Mouse (Mus musculus) spleen, postnatal 10 days (tissue): ENCODE measurements around the gene Coq8a.

ENCODE experiments used
- DNase-seq, 2 experiments: peaks; one replicate each; pipeline ENCODE4 v3.0.0; 2021 to 2022; ENCODE audit warnings: low spot score in 2 of 2

The Coq8a gene

GRCm38 (mm10) chr1:180175635-180176034 is 23.8 kb downstream of the Coq8a start:
- no peak for DNase-seq

GRCm38 (mm10) chr1:180175167-180175566 is 24.2 kb downstream of the Coq8a start:
- DNase-seq, result no peak

DNA sequence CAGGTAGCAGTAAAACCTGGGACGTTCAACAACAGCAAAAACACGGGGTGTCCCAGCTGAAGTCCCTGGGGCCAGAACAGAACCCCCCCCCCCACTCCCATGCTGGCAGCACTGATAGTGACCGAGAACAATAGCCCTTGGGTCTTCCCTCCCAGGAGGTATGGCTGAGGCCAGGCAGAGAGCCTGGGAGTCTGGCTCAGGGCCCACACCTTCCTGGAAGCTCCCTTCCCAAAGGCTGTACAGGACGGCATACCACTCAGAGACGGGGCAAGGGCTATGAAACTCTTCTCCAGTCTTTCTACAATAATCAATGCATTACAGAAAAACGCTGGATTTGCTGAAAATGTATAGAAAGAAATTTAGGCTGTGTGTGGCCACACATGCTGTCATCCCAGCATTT is 24.7 kb downstream of the Coq8a start:
- no peak for DNase-seq

DNA sequence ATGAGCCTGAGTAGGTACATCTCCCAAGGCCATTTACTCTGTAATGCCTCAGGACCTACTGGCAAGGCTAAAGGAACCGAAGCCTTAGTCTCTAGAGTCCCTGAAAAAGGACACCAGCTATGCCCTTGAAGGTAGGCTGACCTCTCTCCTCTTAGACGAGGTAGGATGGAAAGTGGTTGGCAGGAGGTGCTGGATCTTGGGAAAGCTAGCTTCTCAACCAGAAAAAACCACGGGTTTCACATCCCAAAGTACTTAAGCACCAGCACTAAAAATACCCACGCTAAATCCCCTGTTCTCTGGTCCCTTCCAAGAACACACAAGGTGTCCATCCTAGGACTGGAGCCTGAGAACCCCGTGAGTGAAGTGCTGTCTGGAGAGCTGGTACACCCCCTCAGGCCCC is 26.4 kb downstream of the Coq8a start:
- DNase-seq, result no peak

GRCm38 (mm10) chr1:180172600-180172999 is 26.8 kb downstream of the Coq8a start:
- no peak for DNase-seq

DNA sequence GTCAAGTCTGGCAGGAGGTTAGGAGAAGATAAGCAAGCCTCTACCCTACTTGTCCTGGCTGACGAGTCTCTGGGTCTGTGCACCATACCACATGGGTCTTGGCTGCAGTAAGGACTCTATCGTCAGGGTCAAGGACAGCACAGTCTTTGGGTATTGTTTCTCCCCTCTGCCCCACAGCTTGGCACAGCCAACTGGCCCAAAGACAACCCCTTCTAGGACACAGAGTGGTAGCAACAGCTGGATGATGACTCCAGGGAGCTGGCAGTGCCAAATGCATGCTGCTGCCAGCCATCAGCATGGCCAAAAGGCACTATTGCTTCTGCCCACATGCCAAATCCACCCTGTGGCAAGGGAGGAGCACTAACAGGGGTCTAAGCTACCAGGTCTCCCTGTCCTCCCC is 27.5 kb downstream of the Coq8a start:
- no peak for DNase-seq

DNA sequence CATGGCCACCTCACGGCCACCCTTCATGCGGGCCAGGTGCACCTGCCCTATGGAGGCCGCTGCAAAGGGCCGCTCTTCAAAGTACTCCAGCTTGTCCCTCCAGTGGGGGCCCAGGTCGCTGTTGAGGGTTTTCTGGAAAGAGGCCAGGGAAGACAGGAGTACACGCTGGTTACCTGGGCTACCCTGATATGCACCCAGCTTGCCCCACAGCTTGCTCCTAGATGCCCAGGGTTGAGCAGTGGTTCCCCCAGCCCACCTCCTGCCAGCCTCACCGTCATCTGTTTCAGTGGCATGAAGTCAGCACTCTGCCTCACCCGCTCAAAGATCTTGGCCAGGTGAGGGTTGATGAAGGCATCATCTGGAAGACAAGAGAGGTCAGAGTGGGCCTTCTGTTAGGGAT is 29.3 kb downstream of the Coq8a start:
- no peak for DNase-seq

DNA sequence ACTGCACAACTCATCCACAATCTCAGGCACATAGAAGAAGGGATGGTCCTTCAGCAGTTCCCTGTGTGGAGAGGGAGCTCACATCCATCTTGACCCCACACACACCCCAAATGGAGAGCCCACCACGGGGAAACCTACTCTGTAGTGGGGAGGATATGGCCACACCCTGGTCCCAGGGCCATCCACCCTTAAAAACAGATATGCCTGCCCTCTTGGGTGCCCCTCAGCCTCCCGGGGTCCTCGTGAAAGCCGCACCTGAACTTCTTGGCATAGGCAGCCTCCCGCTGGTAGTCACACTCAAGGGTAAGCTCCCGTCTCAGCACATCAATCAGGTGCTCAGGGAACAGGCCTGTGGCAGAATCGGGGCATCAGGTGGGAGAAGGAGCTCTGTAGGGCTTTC is 30.2 kb downstream of the Coq8a start:
- no peak for DNase-seq

DNA sequence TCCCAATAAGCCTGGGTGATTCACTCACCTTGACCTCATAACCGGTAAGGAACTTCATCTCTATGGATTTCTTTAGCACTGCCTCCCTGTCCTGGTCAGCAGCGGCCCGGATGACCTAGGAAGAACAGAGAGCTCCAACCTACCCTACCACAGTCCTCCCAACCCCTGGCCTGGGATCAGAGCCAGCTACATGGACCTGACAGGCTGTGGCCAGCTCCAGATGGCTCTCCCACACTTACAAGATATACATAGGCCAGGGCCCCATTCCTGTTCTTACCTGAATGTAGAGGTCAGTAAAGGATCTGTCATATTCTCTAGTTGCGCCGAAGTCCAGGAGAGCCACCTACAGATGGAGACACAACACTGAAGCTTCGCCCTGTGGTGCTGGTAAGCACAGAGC is 31.1 kb downstream of the Coq8a start:
- DNase-seq, result no peak

DNA sequence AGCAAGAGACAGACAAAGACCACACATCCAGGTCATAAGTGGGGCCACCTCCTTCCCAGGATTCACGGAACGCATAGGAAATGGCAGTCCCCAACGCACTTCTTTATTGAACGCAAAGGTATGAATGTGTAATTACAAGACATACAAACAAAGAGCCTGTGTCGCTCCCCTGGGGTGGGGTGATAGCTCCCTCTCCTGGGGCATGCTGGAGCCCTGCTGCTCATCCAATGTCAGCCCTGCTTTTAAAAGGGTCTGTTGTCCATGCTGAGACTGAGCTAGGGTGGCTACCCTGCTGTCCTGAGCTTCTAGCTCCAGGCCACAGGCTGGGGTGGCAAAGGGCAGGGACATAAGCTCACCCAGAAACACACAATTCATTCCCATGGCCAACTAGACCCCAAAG is 32.9 kb downstream of the Coq8a start:
- DNase-seq, result no peak

- DNase-seq, result no peak
These were observed 36.4 kb downstream of the Coq8a start for GRCm38 (mm10) chr1:180162986-180163385.

DNA sequence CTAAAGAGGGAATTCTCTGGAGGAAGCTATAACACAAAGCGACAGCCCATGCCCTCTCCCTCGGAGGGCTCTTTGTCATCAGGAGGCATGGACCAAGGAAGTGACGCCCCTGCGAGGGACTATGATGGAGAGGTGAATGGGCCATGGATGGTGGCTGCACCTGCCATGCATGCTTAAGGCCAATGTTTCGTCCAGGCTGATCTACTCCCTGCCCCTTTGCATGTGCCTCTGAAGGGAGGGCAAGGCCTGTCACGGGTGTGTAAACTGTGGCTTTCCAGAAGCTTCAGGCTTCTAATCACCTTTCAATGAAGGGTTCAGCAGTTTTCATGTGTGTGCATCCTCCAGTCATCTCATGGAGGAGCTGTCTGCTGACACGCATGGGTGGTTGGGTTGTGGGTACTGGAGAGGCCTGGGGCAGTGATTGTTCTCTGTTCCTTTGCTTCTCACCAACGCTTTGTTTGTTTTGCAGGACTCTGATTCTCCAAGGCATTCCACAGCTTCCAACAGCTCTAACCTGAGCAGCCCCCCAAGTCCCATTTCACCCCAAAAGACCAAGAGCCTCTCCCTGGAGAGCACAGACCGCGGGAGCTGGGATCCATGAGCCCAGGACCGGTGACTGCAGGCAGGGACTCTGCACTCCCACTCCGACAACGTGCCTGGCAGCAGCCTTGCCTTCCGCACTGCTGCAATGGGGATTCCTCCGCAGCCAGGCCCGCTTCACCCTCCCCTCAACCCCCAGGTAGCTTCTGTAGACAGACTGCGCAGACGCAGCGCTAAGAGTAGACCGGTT is 37.6 kb downstream of the Coq8a start:
- no peak for DNase-seq

- DNase-seq, result no peak
These were observed 38.2 kb downstream of the Coq8a start for GRCm38 (mm10) chr1:180161160-180161559.

GRCm38 (mm10) chr1:180160545-180160944 is 38.9 kb downstream of the Coq8a start:
- DNase-seq, result no peak

DNA sequence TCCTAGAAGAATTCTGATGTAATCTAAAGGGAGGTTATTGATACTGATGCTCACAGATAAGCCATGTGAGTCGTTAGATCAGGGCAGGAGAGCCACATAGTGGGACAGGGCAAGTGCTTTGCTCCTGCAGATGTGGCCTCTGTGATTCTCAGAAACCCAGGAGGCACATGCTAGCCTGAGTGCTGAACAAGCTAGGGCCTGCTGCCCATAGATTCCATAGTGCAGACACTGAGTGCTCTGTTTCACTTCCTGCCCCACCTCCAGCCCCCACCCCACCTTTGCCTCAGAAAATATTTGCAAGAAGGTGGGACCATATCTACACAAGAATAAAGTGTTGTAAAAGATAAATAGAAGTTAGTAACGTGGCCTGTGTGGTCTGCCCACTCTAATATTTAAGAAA is 40.8 kb downstream of the Coq8a start:
- DNase-seq, result no peak

- DNase-seq, result no peak
These were observed 48.2 kb downstream of the Coq8a start for GRCm38 (mm10) chr1:180151191-180151590.

GRCm38 (mm10) chr1:180148563-180148962 is 50.8 kb downstream of the Coq8a start:
- DNase-seq, result no peak

DNA sequence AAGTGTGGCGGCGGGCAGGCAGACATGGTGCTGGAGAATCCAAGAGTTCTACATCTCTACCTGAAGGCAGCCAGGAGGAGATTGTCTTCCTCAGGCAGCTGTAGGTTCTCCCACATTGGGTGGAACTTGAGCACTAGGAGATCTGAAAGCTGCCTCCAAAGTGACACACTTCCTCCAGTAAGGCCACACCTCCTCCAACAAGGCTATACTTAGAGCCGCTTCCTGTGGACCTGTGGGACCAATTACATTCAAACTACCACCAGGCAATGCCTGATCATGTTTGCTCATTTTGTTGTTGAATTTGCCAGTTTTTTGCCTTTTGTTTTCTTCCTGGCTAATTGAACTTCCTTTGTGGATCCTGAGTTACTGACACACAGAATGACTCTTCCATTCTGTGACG is 51.4 kb downstream of the Coq8a start:
- no peak for DNase-seq

DNA sequence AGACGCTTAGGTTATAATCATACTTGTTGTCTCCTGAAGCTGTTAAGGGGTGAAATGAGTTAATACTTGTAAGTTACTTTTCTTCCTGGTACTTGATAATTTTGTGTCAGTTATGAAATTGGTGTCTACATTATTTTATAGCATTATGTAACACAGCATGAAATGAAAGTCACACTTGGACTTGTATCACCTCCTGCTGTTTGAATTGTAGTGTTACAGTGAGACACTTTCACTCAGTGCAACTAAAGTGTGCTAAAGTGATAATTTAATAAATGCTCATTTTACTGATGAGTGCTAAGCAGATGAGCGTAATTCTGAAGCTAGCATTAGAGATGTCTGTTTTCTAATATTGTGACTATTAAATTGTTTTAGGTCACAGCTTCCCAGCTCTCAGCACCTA is 58.4 kb downstream of the Coq8a start:
- no peak for DNase-seq

DNA sequence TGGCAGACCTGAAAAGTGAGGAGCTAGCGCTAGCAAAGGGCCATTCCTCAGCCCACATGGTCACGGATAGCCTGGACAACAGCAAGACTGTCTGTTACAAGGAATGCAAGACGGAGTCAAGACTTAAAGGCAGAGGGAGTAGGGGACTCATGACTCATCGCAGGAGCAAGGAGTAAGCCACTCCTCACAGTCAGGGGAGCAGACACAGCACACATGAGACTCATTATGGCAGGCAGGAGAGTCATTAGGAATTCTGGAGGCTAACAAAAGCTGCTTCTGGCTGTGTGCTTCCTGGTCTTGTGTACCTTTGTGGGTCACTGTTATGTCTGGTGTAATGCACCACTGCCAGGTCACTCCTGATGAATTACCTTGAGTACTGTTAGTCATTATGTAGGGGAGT is 60.2 kb downstream of the Coq8a start:
- DNase-seq, result no peak

- DNase-seq, result no peak
These were observed 67.2 kb downstream of the Coq8a start for GRCm38 (mm10) chr1:180132187-180132586.

- DNase-seq, result no peak
These were observed 68.0 kb downstream of the Coq8a start for GRCm38 (mm10) chr1:180131402-180131801.

DNA sequence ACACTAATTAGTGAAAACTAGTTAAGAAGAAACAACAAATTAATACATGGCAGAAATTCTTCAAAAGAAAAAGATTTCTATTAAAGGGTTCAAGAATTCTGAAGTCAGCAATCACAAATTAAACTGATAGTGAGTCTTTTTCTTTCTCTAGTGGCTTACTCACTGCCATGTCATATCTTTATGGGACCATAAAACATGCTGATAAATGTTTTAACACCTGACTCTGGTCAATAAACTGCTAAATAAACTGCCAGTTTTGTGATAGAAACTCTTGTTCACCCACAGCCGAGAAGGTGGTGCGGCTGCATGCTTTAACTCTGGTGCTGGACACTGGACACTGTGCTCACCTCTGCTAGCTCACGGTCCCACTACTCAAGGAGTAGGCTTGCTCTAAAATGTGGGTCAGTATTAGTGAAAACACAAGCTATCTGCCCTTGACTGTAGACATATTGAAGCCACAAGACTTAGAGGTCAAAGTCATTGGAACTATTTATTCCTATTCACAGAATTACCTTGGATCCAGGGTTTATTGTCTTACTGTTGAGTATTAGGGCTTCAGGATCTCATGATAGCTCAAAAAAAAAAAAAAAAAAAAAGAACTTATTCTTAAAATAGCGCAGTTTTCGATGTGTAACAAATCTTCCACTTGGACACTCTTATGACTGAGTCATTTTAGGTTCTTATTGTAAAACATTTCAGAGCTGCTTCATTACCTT is 71.2 kb downstream of the Coq8a start:
- no peak for DNase-seq
